Mouse (Mus musculus): ENCODE measurements around the gene Farp1. TPM values are rescaled to one million over a fixed set of nuclear protein-coding genes. Genes with fewer than 3 reads are reported as not detected.

The Farp1 gene
- 41.5 TPM for polyA plus RNA-seq (2015; fragmentation: Illumina TruSeq; extraction: RNeasy Lipid Tissue Mini Kit (QIAGEN cat#74804); ENCODE audit: low read depth, low replicate concordance)

DNA sequence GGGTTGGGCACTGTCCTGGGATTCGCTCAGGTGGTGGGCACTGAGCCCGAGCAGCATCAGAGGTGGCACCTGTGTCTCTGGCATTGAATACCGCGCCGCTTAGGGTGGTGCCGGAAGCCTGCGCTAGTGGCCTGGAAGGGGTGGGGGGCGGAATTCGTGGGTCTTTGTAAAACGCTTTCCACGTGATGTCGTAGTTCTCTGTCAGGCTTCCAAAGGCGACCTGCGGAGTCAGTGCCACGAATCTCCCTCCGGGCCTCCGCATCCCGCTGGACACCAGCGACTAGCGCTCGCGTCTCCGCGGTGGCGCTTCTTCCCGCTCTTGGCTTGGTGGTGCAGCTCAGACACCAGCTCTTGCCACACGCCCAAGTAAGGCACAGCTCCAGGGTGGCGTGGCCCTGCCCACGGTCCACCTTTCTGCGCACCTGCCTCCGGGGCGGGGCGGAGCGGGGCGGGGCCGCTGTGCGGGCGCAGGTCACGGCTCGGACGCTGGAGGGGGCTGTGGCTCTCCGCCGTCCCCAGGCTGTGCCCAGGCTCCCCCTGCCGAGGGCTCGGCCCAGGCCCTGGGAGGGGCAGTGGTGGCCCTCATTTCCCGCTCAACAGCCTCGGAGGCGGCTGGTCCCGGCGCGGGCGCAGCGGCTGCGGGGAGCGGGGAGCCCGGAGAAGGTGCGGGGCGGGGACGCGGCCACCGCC, at the start of gene Farp1:
TSS of gene Farp1 (plus strand) at position 228 of the 690 bp plus-strand sequence.

Other genes starting within 250 kb of the Farp1 start
- 72.9 TPM for gene Ipo5, start 124.0 kb upstream of the Farp1 start, polyA plus RNA-seq (2015; fragmentation: Illumina TruSeq; extraction: RNeasy Lipid Tissue Mini Kit (QIAGEN cat#74804); ENCODE audit: low read depth, low replicate concordance)

Data from brain, adult 10 weeks (tissue).